22 mouse cellular contexts compared by ENCODE assay signal in genomic region chr4:77537336-77537735, GRCm38 (mm10).
DNase-seq lines count a peak whose midpoint lies in the region; ATAC-seq and TF ChIP-seq lines count a peak whose summit lies in the region.
"Had no signal": no experiment of that assay in that cellular context is flagged by ENCODE, and none has a peak within 500 bp of the region (broad histone marks: within the 10 kb centered on the region; RNA-seq: fewer than 3 reads in every experiment).

No protein-coding gene starts in this region.

- H3K27me3 ChIP-seq in forebrain, embryonic 11.5 days (ENCODE audit: control insufficient read depth, insufficient read depth, low read length), result no peaks in the 10 kb centered on the region
- no peaks in the 10 kb centered on the region for H3K27me3 ChIP-seq in forebrain, embryonic 10.5 days (ENCODE audit: poor library complexity, severe bottlenecking)
- no peaks in the 10 kb centered on the region for H3K27me3 ChIP-seq in midbrain, embryonic 14.5 days (ENCODE audit: control insufficient read depth, insufficient read depth, low read length)
- no peaks in the 10 kb centered on the region for H3K27me3 ChIP-seq in midbrain, embryonic 10.5 days (ENCODE audit: low read depth, poor library complexity, severe bottlenecking)
- no peaks in the 10 kb centered on the region for H3K27me3 ChIP-seq in midbrain, postnatal 0 days (ENCODE audit: insufficient read depth, low read length)
- H3K27me3 ChIP-seq: embryonic facial prominence, embryonic 15.5 days; limb, embryonic 15.5 days; liver, embryonic 15.5 days; stomach, embryonic 15.5 days had no signal

- H3K36me3 ChIP-seq in forebrain, embryonic 11.5 days (ENCODE audit: control insufficient read depth, insufficient read depth, low read length), result no peaks in the 10 kb centered on the region
- H3K36me3 ChIP-seq in forebrain, embryonic 10.5 days (replicated peaks), result no peaks in the 10 kb centered on the region
- no peaks in the 10 kb centered on the region for H3K36me3 ChIP-seq in midbrain, embryonic 14.5 days (ENCODE audit: control insufficient read depth, insufficient read depth, low read length)
- no peaks in the 10 kb centered on the region for H3K36me3 ChIP-seq in midbrain, embryonic 10.5 days
- H3K36me3 ChIP-seq in midbrain, postnatal 0 days (ENCODE audit: insufficient read depth, low read length), result no peaks in the 10 kb centered on the region
- H3K36me3 ChIP-seq: embryonic facial prominence, embryonic 15.5 days; limb, embryonic 15.5 days; liver, embryonic 15.5 days; stomach, embryonic 15.5 days had no signal

- no peak for DNase-seq in forebrain, embryonic 11.5 days (ENCODE audit: low spot score)
- DNase-seq in forebrain, embryonic 10.5 days (ENCODE audit: extremely low spot score, low spot score), result no peak
- peak; percentile 19 for DNase-seq in midbrain, embryonic 14.5 days
- DNase-seq in midbrain, embryonic 10.5 days (ENCODE audit: low spot score), result no peak
- peak; percentile 27 for DNase-seq in midbrain, postnatal 0 days (ENCODE audit: low spot score)
- no peak for DNase-seq in adrenal gland, adult 18-20 months (ENCODE audit: low spot score in 2 of 2)
- no peak for DNase-seq in kidney, adult 8-10 months
- DNase-seq in yolk sac, embryonic 10.5 days (ENCODE audit: low spot score), result no peak
- DNase-seq: adrenal gland, postnatal 14 days; cerebellum, adult 18-20 months; cerebellum, postnatal 36 days; gastrocnemius, postnatal 25 days; kidney, adult 11 months; right cerebral cortex, postnatal 25 days; thymus, adult 18-20 months had no signal

- WGBS in forebrain, embryonic 11.5 days, result 42% methylated on average over 5 of the region's 5 CpGs
- WGBS in forebrain, embryonic 10.5 days, result 50% methylated on average over 5 of the region's 5 CpGs
- 46% methylated on average over 5 of the region's 5 CpGs for WGBS in midbrain, embryonic 14.5 days
- 73% methylated on average over 5 of the region's 5 CpGs for WGBS in midbrain, embryonic 10.5 days
- WGBS in midbrain, postnatal 0 days, result 40% methylated on average over 5 of the region's 5 CpGs

- H3K27ac ChIP-seq in forebrain, embryonic 11.5 days (ENCODE audit: low read depth, low read length), result no peak overlapping the region
- H3K27ac ChIP-seq in forebrain, embryonic 10.5 days, result no peak overlapping the region
- H3K27ac ChIP-seq in midbrain, embryonic 14.5 days (replicated peaks; ENCODE audit: low read depth, low read length), result peak overlapping the region; percentile 32; the same call in 1 of the 2 replicates
- H3K27ac ChIP-seq in midbrain, embryonic 10.5 days (replicated peaks), result no peak overlapping the region
- no peak overlapping the region for H3K27ac ChIP-seq in midbrain, postnatal 0 days (ENCODE audit: low read depth, low read length)
- H3K27ac ChIP-seq: embryonic facial prominence, embryonic 15.5 days; kidney, postnatal 0 days; limb, embryonic 15.5 days; liver, embryonic 15.5 days; stomach, embryonic 15.5 days had no signal

- no peak overlapping the region for H3K9ac ChIP-seq in forebrain, embryonic 11.5 days (ENCODE audit: low read length)
- no peak overlapping the region for H3K9ac ChIP-seq in midbrain, embryonic 14.5 days (replicated peaks; ENCODE audit: low read length)
- H3K9ac ChIP-seq in midbrain, postnatal 0 days (replicated peaks; ENCODE audit: low read length, poor library complexity, severe bottlenecking), result no peak overlapping the region
- H3K9ac ChIP-seq: embryonic facial prominence, embryonic 15.5 days; limb, embryonic 15.5 days; liver, embryonic 15.5 days; stomach, embryonic 15.5 days had no signal

- no peak overlapping the region for H3K4me3 ChIP-seq in forebrain, embryonic 11.5 days (ENCODE audit: low read depth, low read length)
- H3K4me3 ChIP-seq in forebrain, embryonic 10.5 days, result no peak overlapping the region
- no peak overlapping the region for H3K4me3 ChIP-seq in midbrain, embryonic 14.5 days (replicated peaks; ENCODE audit: low read depth, low read length)
- no peak overlapping the region for H3K4me3 ChIP-seq in midbrain, embryonic 10.5 days
- no peak overlapping the region for H3K4me3 ChIP-seq in midbrain, postnatal 0 days (ENCODE audit: low read depth, low read length)
- H3K4me3 ChIP-seq: embryonic facial prominence, embryonic 15.5 days; limb, embryonic 15.5 days; liver, embryonic 15.5 days; stomach, embryonic 15.5 days had no signal

- H3K9me3 ChIP-seq in forebrain, embryonic 11.5 days (ENCODE audit: control insufficient read depth, low read length), result no peaks in the 10 kb centered on the region
- H3K9me3 ChIP-seq in forebrain, embryonic 10.5 days, result no peaks in the 10 kb centered on the region
- no peaks in the 10 kb centered on the region for H3K9me3 ChIP-seq in midbrain, embryonic 14.5 days (ENCODE audit: control insufficient read depth, low read length)
- no peaks in the 10 kb centered on the region for H3K9me3 ChIP-seq in midbrain, embryonic 10.5 days (replicated peaks)
- H3K9me3 ChIP-seq in midbrain, postnatal 0 days (ENCODE audit: low read length), result no peaks in the 10 kb centered on the region
- H3K9me3 ChIP-seq: embryonic facial prominence, embryonic 15.5 days; limb, embryonic 15.5 days; liver, embryonic 15.5 days; stomach, embryonic 15.5 days had no signal

- H3K4me2 ChIP-seq in forebrain, embryonic 11.5 days (ENCODE audit: low read depth, low read length, severe bottlenecking), result no peak overlapping the region
- no peak overlapping the region for H3K4me2 ChIP-seq in midbrain, embryonic 14.5 days (ENCODE audit: low read length)
- no peak overlapping the region for H3K4me2 ChIP-seq in midbrain, postnatal 0 days (ENCODE audit: low read depth, low read length, poor library complexity, severe bottlenecking)
- H3K4me2 ChIP-seq: embryonic facial prominence, embryonic 15.5 days; limb, embryonic 15.5 days; liver, embryonic 15.5 days; stomach, embryonic 15.5 days had no signal

- H3K4me1 ChIP-seq in forebrain, embryonic 11.5 days (replicated peaks; ENCODE audit: control insufficient read depth, insufficient read depth, low read length), result peaks cover 4% of the 10 kb centered on the region; the same call in 1 of the 2 replicates
- H3K4me1 ChIP-seq in forebrain, embryonic 10.5 days, result peaks cover 27% of the 10 kb centered on the region
- H3K4me1 ChIP-seq in midbrain, embryonic 14.5 days (ENCODE audit: control insufficient read depth, insufficient read depth, low read length), result no peaks in the 10 kb centered on the region
- H3K4me1 ChIP-seq in midbrain, embryonic 10.5 days, result 0 out of 2 replicates have a peak, but pooled peaks cover 2% of the 10 kb centered on the region
- H3K4me1 ChIP-seq in midbrain, postnatal 0 days (ENCODE audit: insufficient read depth, low read length), result no peaks in the 10 kb centered on the region
- H3K4me1 ChIP-seq: embryonic facial prominence, embryonic 15.5 days; limb, embryonic 15.5 days; liver, embryonic 15.5 days; stomach, embryonic 15.5 days had no signal

- TF ChIP-seq CTCF in midbrain, postnatal 0 days (IDR thresholded peaks at IDR 0.05), result no peak

- peak; percentile 40; the same call in 1 of the 2 replicates for ATAC-seq in forebrain, embryonic 11.5 days (replicated peaks; ENCODE audit: low FRiP score)
- ATAC-seq in midbrain, embryonic 14.5 days (ENCODE audit: low FRiP score, low TSS enrichment), result no peak
- no peak for ATAC-seq in midbrain, postnatal 0 days (ENCODE audit: low FRiP score)
- ATAC-seq: activated CD4-positive, CD25-positive, alpha-beta regulatory T cell, adult 4 months; lung, postnatal 0 days had no signal

Comparison
In these comparisons a context has a peak if more than half of its experiments do, and no peak if none do; other contexts are left out.
1. DNase-seq: peak in midbrain, embryonic 14.5 days (single experiment) and midbrain, postnatal 0 days (single experiment); none in forebrain, embryonic 11.5 days (single experiment), forebrain, embryonic 10.5 days (single experiment), midbrain, embryonic 10.5 days (single experiment), adrenal gland, adult 18-20 months (0 of 2), kidney, adult 8-10 months (0 of 2) and yolk sac, embryonic 10.5 days (single experiment).